Mouse (Mus musculus) spleen, postnatal 36 days (tissue): Measurements from ENCODE around the gene Sectm1a.
"Not testable (repeated sequence)": the region's sequence is repeated elsewhere in the genome, so short reads cannot be mapped to it uniquely, and the experiment has no call there.

Experiments used
- DNase-seq, 2 experiments: peaks; one replicate each; pipeline ENCODE4 v3.0.0; 2022; ENCODE audit warnings: low spot score in 2 of 2, mixed read lengths in 1 of 2

The Sectm1a gene

GRCm38 (mm10) chr11:121081120-121081519, at the start of gene Sectm1a:
Gene Sectm1a (minus strand): TSS chr11:121081220.
- no peak for DNase-seq

- DNase-seq, result no peak
These were observed 48.6 kb upstream of the Sectm1a start for GRCm38 (mm10) chr11:121129616-121130015.

GRCm38 (mm10) chr11:121127441-121127840, 46.4 kb upstream of the Sectm1a start:
- no peak for DNase-seq

- DNase-seq, result no peak
These were observed 45.4 kb upstream of the Sectm1a start for GRCm38 (mm10) chr11:121126395-121126794.

- no peak for DNase-seq
These were observed 44.6 kb upstream of the Sectm1a start for GRCm38 (mm10) chr11:121125522-121126172.

GRCm38 (mm10) chr11:121123438-121123837, 42.4 kb upstream of the Sectm1a start:
- DNase-seq, result no peak

- no peak for DNase-seq
These were observed 41.1 kb upstream of the Sectm1a start for GRCm38 (mm10) chr11:121122024-121122670.

GRCm38 (mm10) chr11:121121151-121121550, 40.1 kb upstream of the Sectm1a start:
- no peak for DNase-seq

GRCm38 (mm10) chr11:121118577-121118976, 37.6 kb upstream of the Sectm1a start, which contains the start of gene Tex19.2:
Gene Tex19.2 (minus strand): TSS chr11:121118677.
- DNase-seq, result no peak

GRCm38 (mm10) chr11:121118106-121118505, 37.1 kb upstream of the Sectm1a start:
- DNase-seq, result no peak

GRCm38 (mm10) chr11:121112091-121112775, 31.2 kb upstream of the Sectm1a start:
- DNase-seq, result no peak

GRCm38 (mm10) chr11:121111601-121112000, 30.6 kb upstream of the Sectm1a start:
- no peak for DNase-seq

GRCm38 (mm10) chr11:121111051-121111450, 30.0 kb upstream of the Sectm1a start:
- no peak for DNase-seq

- no peak for DNase-seq
These were observed 29.0 kb upstream of the Sectm1a start for GRCm38 (mm10) chr11:121109986-121110385.

- no peak for DNase-seq
These were observed 27.0 kb upstream of the Sectm1a start for GRCm38 (mm10) chr11:121108061-121108460.

- not testable (repeated sequence) for DNase-seq
These were observed 26.2 kb upstream of the Sectm1a start for GRCm38 (mm10) chr11:121107242-121107641.

- DNase-seq, result no peak
These were observed 20.2 kb upstream of the Sectm1a start for GRCm38 (mm10) chr11:121101124-121101805.

GRCm38 (mm10) chr11:121100692-121101091, 19.7 kb upstream of the Sectm1a start:
- DNase-seq, result no peak

- no peak for DNase-seq
These were observed 18.7 kb upstream of the Sectm1a start for GRCm38 (mm10) chr11:121099762-121100161.

- DNase-seq, result no peak
These were observed 11.9 kb upstream of the Sectm1a start for GRCm38 (mm10) chr11:121092606-121093585.

GRCm38 (mm10) chr11:121090943-121091342, 9.9 kb upstream of the Sectm1a start:
- DNase-seq, result no peak
